Mouse (Mus musculus) lung, postnatal 0 days (tissue): ENCODE results near the gene Slc12a6. TPM values are rescaled to one million over a fixed set of nuclear protein-coding genes. Genes with fewer than 3 reads are reported as not detected.

ENCODE experiments used
- ATAC-seq: fragments of 200-750 bp; cut with Nextera tagmentation; 2 replicates; pipeline ENCODE4 v1.8.0; 2017; ENCODE audit warnings: moderate library complexity
- DNase-seq: peaks from one replicate; pipeline ENCODE4 v3.0.0-alpha.2; 2016; ENCODE audit warnings: low spot score
- H3K27ac ChIP-seq: fragments of 300-500 bp; sonication (generic); 2 replicates; pipeline ENCODE4 v1.5.1; 2014; ENCODE audit warnings: antibody characterized with exemption, mild to moderate bottlenecking, low read length, mixed read lengths
- H3K27me3 ChIP-seq: fragments of 300-500 bp; sonication (generic); replicated peaks from 2 replicates; pipeline ENCODE4 v1.6.1; 2014; ENCODE audit warnings: low read length, mixed read lengths; ENCODE audit not compliant: insufficient read depth
- H3K36me3 ChIP-seq: fragments of 300-500 bp; sonication (generic); 2 replicates; pipeline ENCODE4 v1.6.1; 2014; ENCODE audit warnings: low read length, mixed read lengths; ENCODE audit not compliant: insufficient read depth
- H3K4me1 ChIP-seq: fragments of 300-500 bp; sonication (generic); 2 replicates; pipeline ENCODE4 v1.6.1; 2014; ENCODE audit warnings: antibody characterized with exemption, low read depth, low read length, mixed read lengths; ENCODE audit not compliant: insufficient read depth
- H3K4me2 ChIP-seq: fragments of 300-500 bp; sonication (generic); replicated peaks from 2 replicates; pipeline ENCODE4 v1.6.1; 2014; ENCODE audit warnings: low read depth, mild to moderate bottlenecking, low read length, moderate library complexity, mixed read lengths
- H3K4me3 ChIP-seq: fragments of 300-500 bp; sonication (generic); 2 replicates; pipeline ENCODE4 v1.5.1; 2014; ENCODE audit warnings: low read depth, low read length
- H3K9ac ChIP-seq: fragments of 300-500 bp; sonication (generic); replicated peaks from 2 replicates; pipeline ENCODE4 v1.6.1; 2014; ENCODE audit warnings: low read depth, mild to moderate bottlenecking
- H3K9me3 ChIP-seq: fragments of 300-500 bp; sonication (generic); 2 replicates; pipeline ENCODE4 v1.6.1; 2016; ENCODE audit warnings: low read length, mixed read lengths
- CTCF ChIP-seq: IDR thresholded peaks from 2 replicates; pipeline ENCODE4 v1.5.1; 2016; ENCODE audit warnings: antibody characterized with exemption, mild to moderate bottlenecking
- EP300 ChIP-seq: IDR thresholded peaks from 2 replicates; pipeline ENCODE4 v1.6.1; 2016; ENCODE audit warnings: antibody characterized with exemption, mild to moderate bottlenecking, control low read depth
- WGBS: fragments of 180-500 bp; shearing (Covaris S2); extraction: QIAGEN DNeasy Blood & Tissue Kit; methylation state at CpG from one replicate; pipeline ENCODE4 v1.1.7; 2014; 5-methylcytosine and 5-hydroxymethylcytosine counted together
- polyA plus RNA-seq: library from polyadenylated mRNA; unstranded; fragments of >200 nt; fragmentation: Nextera tagmentation; extraction: Ambion mirVana; gene quantifications from 2 replicates; pipeline ENCODE4 v1.2.1, GENCODE M21; 2015

Slc12a6 gene
- polyA plus RNA-seq, 1 experiment from 2014 or later: 9.0 TPM

DNA sequence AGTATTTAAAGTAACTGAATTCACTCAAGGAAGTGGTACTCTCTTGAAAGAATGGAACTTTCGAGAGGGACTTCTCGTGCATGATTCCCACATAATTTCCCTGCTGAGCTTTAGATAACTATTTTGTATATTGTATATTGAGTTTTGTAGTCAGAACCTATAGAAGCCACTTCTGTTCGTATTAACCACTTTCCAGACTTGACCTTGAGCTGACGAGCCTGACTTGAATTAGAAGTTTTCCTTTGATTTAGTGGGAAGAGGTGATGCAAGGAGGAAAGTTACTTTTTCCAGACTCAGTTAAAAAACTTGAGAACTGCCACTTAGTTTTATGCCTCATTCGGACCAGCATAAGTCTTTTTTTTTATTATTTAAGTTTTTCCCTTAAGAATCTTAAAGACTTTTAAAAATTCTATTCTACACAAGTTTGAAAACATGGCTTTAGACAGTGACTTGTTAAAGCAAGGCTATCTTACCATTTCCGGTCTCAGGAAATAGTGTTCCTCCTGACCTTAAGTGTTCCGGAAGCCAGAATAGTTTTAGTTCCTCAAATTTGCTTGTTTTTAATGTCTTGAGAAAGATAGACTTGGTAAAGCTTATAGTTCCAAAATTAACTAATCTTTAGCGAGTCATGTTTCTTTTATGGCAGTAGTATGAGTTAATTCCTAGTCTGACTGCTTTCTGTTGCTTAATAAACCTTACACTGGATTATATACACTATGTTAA, 2.1 kb downstream of the Slc12a6 start:
- Histone ChIP-seq H3K27me3 (no peaks in the 10 kb centered on the region), H3K4me3 (peak overlapping the region; percentile 84; the same call in 1 of the 2 replicates), H3K36me3 (no peaks in the 10 kb centered on the region), H3K4me1 (peaks cover 3% of the 10 kb centered on the region; the same call in 1 of the 2 replicates), H3K4me2 (peak overlapping the region; percentile 67), H3K27ac (no peak overlapping the region), H3K9ac (no peak overlapping the region), H3K9me3 (no peaks in the 10 kb centered on the region)
- WGBS: 59% methylated on average over 8 of the region's 8 CpGs
- TF ChIP-seq CTCF (no peak), EP300 (no peak)
- DNase-seq: peak; percentile 42
- ATAC-seq: no peak

- H3K4me2 ChIP-seq: no peak overlapping the region
- no peaks in the 10 kb centered on the region for H3K9me3 ChIP-seq
- no peaks in the 10 kb centered on the region for H3K4me1 ChIP-seq
- H3K36me3 ChIP-seq: no peaks in the 10 kb centered on the region
- no peak overlapping the region for H3K9ac ChIP-seq
- WGBS: 85% methylated on average over 2 of the region's 2 CpGs
- H3K27me3 ChIP-seq: no peaks in the 10 kb centered on the region
- H3K4me3 ChIP-seq: no peak overlapping the region
- no peak overlapping the region for H3K27ac ChIP-seq
- TF ChIP-seq CTCF (no peak), EP300 (no peak)
- DNase-seq (no peak), ATAC-seq (no peak)
These were observed 4.4 kb downstream of the Slc12a6 start for GRCm38 (mm10) chr2:112270011-112270410.

DNA sequence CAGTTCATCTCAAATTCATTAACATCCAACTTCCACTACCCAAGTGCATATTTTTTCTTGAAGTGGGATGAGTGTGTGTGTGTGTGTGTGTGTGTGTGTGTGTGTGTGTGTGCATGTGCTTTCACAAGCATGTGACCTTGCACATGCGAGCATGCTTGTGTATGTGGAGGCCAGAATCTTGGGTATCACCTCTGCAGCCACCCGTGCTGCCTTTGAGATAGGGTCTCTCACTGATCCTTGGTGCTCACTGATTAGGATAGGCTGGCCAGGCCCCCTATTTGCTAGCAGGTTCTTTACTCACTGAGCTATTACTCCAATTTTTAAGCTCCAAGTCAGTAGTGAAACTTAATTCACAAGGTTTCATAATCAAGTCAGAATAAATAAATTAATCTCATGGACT, 7.3 kb downstream of the Slc12a6 start:
- Histone ChIP-seq H3K9me3 (no peaks in the 10 kb centered on the region), H3K9ac (no peak overlapping the region), H3K27ac (no peak overlapping the region), H3K36me3 (no peaks in the 10 kb centered on the region), H3K27me3 (no peaks in the 10 kb centered on the region), H3K4me1 (no peaks in the 10 kb centered on the region), H3K4me3 (no peak overlapping the region), H3K4me2 (no peak overlapping the region)
- DNase-seq (no peak), ATAC-seq (no peak)
- TF ChIP-seq CTCF (no peak), EP300 (no peak)
- 93% methylated on average over 2 of the region's 2 CpGs for whole genome bisulfite sequencing

DNA sequence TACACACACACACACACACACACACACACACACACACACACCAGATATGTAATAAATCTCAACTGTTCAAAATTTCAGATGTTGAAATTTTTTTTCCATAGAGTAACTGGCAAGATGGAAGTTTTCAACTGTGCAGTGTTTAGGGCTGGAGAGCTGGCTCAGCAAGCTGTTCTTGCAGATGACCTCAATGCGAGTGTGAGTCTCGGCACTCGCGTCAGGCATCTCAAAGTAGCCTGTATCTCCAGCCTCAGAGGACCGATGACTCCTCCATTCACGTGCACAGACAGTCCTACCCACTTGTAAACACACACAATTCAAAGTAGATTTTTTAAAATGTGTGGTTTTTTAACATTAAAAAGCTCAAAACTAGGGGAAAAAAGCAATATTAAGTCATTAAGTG, 7.8 kb downstream of the Slc12a6 start:
- Histone ChIP-seq H3K9ac (no peak overlapping the region), H3K4me1 (no peaks in the 10 kb centered on the region), H3K4me3 (no peak overlapping the region), H3K27ac (no peak overlapping the region), H3K4me2 (no peak overlapping the region), H3K9me3 (no peaks in the 10 kb centered on the region), H3K27me3 (no peaks in the 10 kb centered on the region), H3K36me3 (no peaks in the 10 kb centered on the region)
- DNase-seq: no peak
- ATAC-seq: no peak
- TF ChIP-seq CTCF (no peak), EP300 (no peak)
- 88% methylated on average over 6 of the region's 6 CpGs for WGBS

DNA sequence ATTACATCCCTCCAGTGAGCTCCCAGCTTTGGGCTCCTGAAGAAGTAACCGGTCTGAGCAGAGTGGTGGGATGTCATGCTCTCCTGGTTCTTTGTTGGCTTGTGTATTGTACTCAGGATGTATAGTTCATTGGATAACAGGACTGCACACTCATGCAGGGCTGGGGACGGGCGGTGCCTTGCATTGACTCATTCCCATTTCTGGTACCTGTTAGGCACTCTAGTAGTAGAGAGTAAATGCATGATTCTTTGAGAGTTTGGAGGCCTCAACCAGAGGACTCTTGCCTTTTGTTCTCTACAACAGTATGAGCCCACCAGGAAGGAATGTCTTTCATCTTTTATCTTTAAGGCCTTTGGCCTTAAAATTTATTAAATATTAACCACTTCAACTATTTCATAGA, 11.2 kb downstream of the Slc12a6 start:
- H3K4me3 ChIP-seq: no peak overlapping the region
- H3K9ac ChIP-seq: no peak overlapping the region
- H3K27me3 ChIP-seq: no peaks in the 10 kb centered on the region
- H3K9me3 ChIP-seq: no peaks in the 10 kb centered on the region
- no peaks in the 10 kb centered on the region for H3K4me1 ChIP-seq
- no peak overlapping the region for H3K4me2 ChIP-seq
- DNase-seq (no peak), ATAC-seq (no peak)
- no peak overlapping the region for H3K27ac ChIP-seq
- no peaks in the 10 kb centered on the region for H3K36me3 ChIP-seq
- TF ChIP-seq EP300: no peak
- TF ChIP-seq CTCF: no peak
- 72% methylated on average over 3 of the region's 3 CpGs for WGBS

DNA sequence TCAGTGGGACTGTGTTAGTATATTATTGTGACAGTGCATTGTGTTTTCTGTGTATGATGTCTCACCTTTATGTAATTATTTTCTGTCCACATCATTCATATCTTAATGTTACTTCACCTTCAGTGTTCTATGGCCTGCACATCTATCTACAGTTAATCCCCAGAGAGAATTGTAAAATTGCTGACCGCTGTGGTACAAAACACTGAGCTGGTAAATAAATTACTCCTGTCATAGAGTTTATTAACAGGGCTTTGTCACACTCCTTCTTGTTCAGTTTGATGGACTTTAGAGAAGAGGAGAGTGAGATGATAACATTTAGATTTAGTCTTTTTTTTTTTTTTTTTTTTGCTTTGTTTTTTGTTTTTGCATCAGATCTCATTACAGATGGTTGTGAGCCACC, 17.2 kb downstream of the Slc12a6 start:
- Histone ChIP-seq H3K4me3 (no peak overlapping the region), H3K9me3 (no peaks in the 10 kb centered on the region), H3K4me1 (peaks cover 6% of the 10 kb centered on the region; the same call in 1 of the 2 replicates), H3K36me3 (no peaks in the 10 kb centered on the region), H3K9ac (no peak overlapping the region), H3K27me3 (no peaks in the 10 kb centered on the region), H3K4me2 (no peak overlapping the region), H3K27ac (no peak overlapping the region)
- ATAC-seq (no peak), DNase-seq (no peak)
- no peak for TF ChIP-seq EP300
- TF ChIP-seq CTCF: no peak
- 97% methylated on average over 1 of the region's 1 CpGs for WGBS
